Mouse (Mus musculus): ENCODE results near the gene Barx2.
"Not testable (repeated sequence)": the region's sequence is repeated elsewhere in the genome, so short reads cannot be mapped to it uniquely, and the experiment has no call there.

Barx2 gene

GRCm38 (mm10) chr9:31912921-31913738, at the start of gene Barx2:
Barx2 (minus strand) TSS chr9:31913462.
- no peak for ATAC-seq (ENCODE audit: insufficient number of reproducible peaks, low FRiP score, low TSS enrichment)

GRCm38 (mm10) chr9:31962265-31962664, 49.0 kb upstream of the Barx2 start:
- ATAC-seq (ENCODE audit: insufficient number of reproducible peaks, low FRiP score, low TSS enrichment), result no peak

- ATAC-seq (ENCODE audit: insufficient number of reproducible peaks, low FRiP score, low TSS enrichment), result no peak
These were observed 47.2 kb upstream of the Barx2 start for GRCm38 (mm10) chr9:31960488-31960887.

- no peak for ATAC-seq (ENCODE audit: insufficient number of reproducible peaks, low FRiP score, low TSS enrichment)
These were observed 44.9 kb upstream of the Barx2 start for GRCm38 (mm10) chr9:31958120-31958519.

GRCm38 (mm10) chr9:31950506-31950905, 37.2 kb upstream of the Barx2 start:
- ATAC-seq (ENCODE audit: insufficient number of reproducible peaks, low FRiP score, low TSS enrichment), result no peak

- no peak for ATAC-seq (ENCODE audit: insufficient number of reproducible peaks, low FRiP score, low TSS enrichment)
These were observed 35.8 kb upstream of the Barx2 start for GRCm38 (mm10) chr9:31949031-31949430.

- ATAC-seq (ENCODE audit: insufficient number of reproducible peaks, low FRiP score, low TSS enrichment), result no peak
These were observed 33.8 kb upstream of the Barx2 start for GRCm38 (mm10) chr9:31947051-31947450.

GRCm38 (mm10) chr9:31942334-31942733, 29.1 kb upstream of the Barx2 start:
- no peak for ATAC-seq (ENCODE audit: insufficient number of reproducible peaks, low FRiP score, low TSS enrichment)

GRCm38 (mm10) chr9:31936486-31936885, 23.2 kb upstream of the Barx2 start:
- not testable (repeated sequence) for ATAC-seq (ENCODE audit: insufficient number of reproducible peaks, low FRiP score, low TSS enrichment)

- no peak for ATAC-seq (ENCODE audit: insufficient number of reproducible peaks, low FRiP score, low TSS enrichment)
These were observed 18.4 kb upstream of the Barx2 start for GRCm38 (mm10) chr9:31931691-31932090.

GRCm38 (mm10) chr9:31931255-31931654, 18.0 kb upstream of the Barx2 start:
- no peak for ATAC-seq (ENCODE audit: insufficient number of reproducible peaks, low FRiP score, low TSS enrichment)

- ATAC-seq (ENCODE audit: insufficient number of reproducible peaks, low FRiP score, low TSS enrichment), result no peak
These were observed 13.5 kb upstream of the Barx2 start for GRCm38 (mm10) chr9:31926766-31927165.

GRCm38 (mm10) chr9:31925830-31926624, 12.8 kb upstream of the Barx2 start:
- peak; percentile 45; the same call in 1 of the 2 replicates for ATAC-seq (ENCODE audit: insufficient number of reproducible peaks, low FRiP score, low TSS enrichment)

- ATAC-seq (ENCODE audit: insufficient number of reproducible peaks, low FRiP score, low TSS enrichment), result no peak
These were observed 10.3 kb upstream of the Barx2 start for GRCm38 (mm10) chr9:31923529-31923928.

GRCm38 (mm10) chr9:31919802-31920201, 6.5 kb upstream of the Barx2 start:
- no peak for ATAC-seq (ENCODE audit: insufficient number of reproducible peaks, low FRiP score, low TSS enrichment)

- no peak for ATAC-seq (ENCODE audit: insufficient number of reproducible peaks, low FRiP score, low TSS enrichment)
These were observed 3.2 kb upstream of the Barx2 start for GRCm38 (mm10) chr9:31916421-31916820.

- no peak for ATAC-seq (ENCODE audit: insufficient number of reproducible peaks, low FRiP score, low TSS enrichment)
These were observed 1.6 kb upstream of the Barx2 start for GRCm38 (mm10) chr9:31914871-31915270.

- ATAC-seq (ENCODE audit: insufficient number of reproducible peaks, low FRiP score, low TSS enrichment), result no peak
These were observed 703 bp upstream of the Barx2 start for GRCm38 (mm10) chr9:31913739-31914591.

- no peak for ATAC-seq (ENCODE audit: insufficient number of reproducible peaks, low FRiP score, low TSS enrichment)
These were observed 725 bp downstream of the Barx2 start for GRCm38 (mm10) chr9:31912553-31912920.

- no peak for ATAC-seq (ENCODE audit: insufficient number of reproducible peaks, low FRiP score, low TSS enrichment)
These were observed 3.0 kb downstream of the Barx2 start for GRCm38 (mm10) chr9:31910221-31910620.

GRCm38 (mm10) chr9:31901781-31902180, 11.5 kb downstream of the Barx2 start:
- no peak for ATAC-seq (ENCODE audit: insufficient number of reproducible peaks, low FRiP score, low TSS enrichment)

Data from cerebellum, adult (tissue).